23 mouse cellular contexts compared by ENCODE assay signal in the genomic region with DNA sequence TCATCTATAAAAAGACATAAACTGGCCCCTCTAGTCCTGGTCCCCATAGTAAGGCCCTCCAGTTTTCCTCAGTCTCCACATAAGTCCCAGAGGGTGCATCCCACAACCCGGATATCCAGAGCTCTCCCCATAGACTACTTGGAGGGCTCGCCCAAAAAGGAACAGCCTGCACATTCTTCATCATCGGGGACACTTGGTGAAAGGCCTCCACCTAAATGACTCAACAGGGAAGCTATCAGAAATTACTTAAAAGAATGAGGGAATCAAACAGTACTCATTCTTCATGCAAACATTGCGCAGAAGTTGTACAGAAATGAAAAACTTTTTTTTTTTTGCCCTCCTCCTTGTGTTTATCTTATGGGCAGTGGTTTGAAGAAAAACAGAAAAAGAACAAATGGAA. TPM values are rescaled to one million over a fixed set of nuclear protein-coding genes. Genes with fewer than 3 reads are reported as not detected.
"Had no signal": no experiment of that assay in that cellular context is flagged by ENCODE, and none has a peak within 500 bp of the region (broad histone marks: within the 10 kb centered on the region; RNA-seq: fewer than 3 reads in every experiment).

No protein-coding gene starts in this region.

- H3K27ac ChIP-seq: neural tube, embryonic 12.5 days; neural tube, embryonic 13.5 days; neural tube, embryonic 15.5 days had no signal

- H3K36me3 ChIP-seq: neural tube, embryonic 12.5 days; neural tube, embryonic 13.5 days; neural tube, embryonic 15.5 days; stomach, embryonic 15.5 days had no signal

- H3K4me3 ChIP-seq: neural tube, embryonic 12.5 days; neural tube, embryonic 13.5 days; neural tube, embryonic 15.5 days; stomach, embryonic 15.5 days had no signal

- DNase-seq: retina, postnatal 1 day; right cerebral cortex, adult 18-20 months; right cerebral cortex, postnatal 14 days; right cerebral cortex, postnatal 25 days; right cerebral cortex, postnatal 4 days; spleen, adult 18-20 months; thymus, adult 18-20 months; thymus, adult 2 months; thymus, postnatal 14 days; thymus, postnatal 25 days; thymus, postnatal 36 days; thymus, postnatal 4 days had no signal

- H3K9me3 ChIP-seq: neural tube, embryonic 12.5 days; neural tube, embryonic 13.5 days; neural tube, embryonic 15.5 days; stomach, embryonic 15.5 days had no signal

- H3K4me2 ChIP-seq: neural tube, embryonic 12.5 days; neural tube, embryonic 13.5 days; neural tube, embryonic 15.5 days; stomach, embryonic 15.5 days had no signal

- H3K27me3 ChIP-seq: neural tube, embryonic 12.5 days; neural tube, embryonic 13.5 days; neural tube, embryonic 15.5 days; stomach, embryonic 15.5 days had no signal

- H3K4me1 ChIP-seq: neural tube, embryonic 12.5 days; neural tube, embryonic 13.5 days; neural tube, embryonic 15.5 days; stomach, embryonic 15.5 days had no signal

- H3K9ac ChIP-seq: neural tube, embryonic 12.5 days; neural tube, embryonic 13.5 days; neural tube, embryonic 15.5 days; stomach, embryonic 15.5 days had no signal

RNA-seq across cellular contexts. Expression of a gene that starts 57.5 kb away (rescaled TPM):
- polyA plus RNA-seq: neural tube, embryonic 11.5 days; neural tube, embryonic 12.5 days; neural tube, embryonic 13.5 days; neural tube, embryonic 14.5 days; neural tube, embryonic 15.5 days; small intestine, adult 2 months; spleen, adult 2 months; stomach, embryonic 14.5 days; thymus, adult 2 months; thymus, postnatal 0 days; urinary bladder, adult 2 months had no signal
